Mouse (Mus musculus): ENCODE data around the gene St13.

GRCm38 (mm10) chr15:81313928-81314327 is 85.9 kb downstream of the St13 start:
- TF ChIP-seq CTCF (IDR thresholded peaks at IDR 0.05; ENCODE audit: low read depth) (no peak), EP300 (IDR thresholded peaks at IDR 0.05; ENCODE audit: low read depth) (no peak)

Data from liver, postnatal 0 days (tissue).